Mouse (Mus musculus) CH12.LX (cell line): Measurements from ENCODE around the gene Tmem184a. TPM values are rescaled to one million over a fixed set of nuclear protein-coding genes. Genes with fewer than 3 reads are reported as not detected.

ENCODE experiments used
- DNase-seq: peaks from one replicate; pipeline ENCODE4 v3.0.0-alpha.2; 2013; ENCODE audit errors: extremely low read depth
- H3K27ac ChIP-seq: 2 replicates; pipeline ENCODE4 v1.5.1; 2012; ENCODE audit warnings: low read depth, mild to moderate bottlenecking, control low read depth, moderate library complexity; ENCODE audit not compliant: insufficient read depth
- H3K27me3 ChIP-seq: replicated peaks from 2 replicates; pipeline ENCODE3; 2012; ENCODE audit warnings: inconsistent platforms
- H3K36me3 ChIP-seq, 2 experiments: replicated peaks in 1 of 2; 2 replicates each; pipeline versions ENCODE3 to v1.6.1; 2012; ENCODE audit warnings: inconsistent platforms in 1 of 2, low read length in 1 of 2, mild to moderate bottlenecking in 1 of 2, mixed read lengths in 1 of 2, moderate library complexity in 1 of 2; ENCODE audit not compliant: control insufficient read depth in 1 of 2, insufficient read depth in 1 of 2
- H3K4me1 ChIP-seq, 2 experiments: 2 replicates each; pipeline ENCODE4 v1.6.1; 2012; ENCODE audit warnings: inconsistent platforms in 1 of 2, moderate library complexity in 1 of 2; ENCODE audit not compliant: insufficient read depth in 2 of 2, control insufficient read depth in 1 of 2
- H3K4me2 ChIP-seq: 2 replicates; pipeline ENCODE4 v1.6.1; 2012; ENCODE audit warnings: low read depth, mild to moderate bottlenecking, control low read depth; ENCODE audit not compliant: poor library complexity, insufficient read depth, severe bottlenecking
- H3K4me3 ChIP-seq, 3 experiments: fragments of 150-350 bp in 1 of 3; sonication (generic) in 1 of 3; replicated peaks in 1 of 3; 2 replicates each; pipeline versions ENCODE3 to v1.5.1; 2011 to 2012; ENCODE audit warnings: low read depth in 2 of 3, low read length in 2 of 3, mild to moderate bottlenecking in 2 of 3, moderate library complexity in 2 of 3, control low read depth in 1 of 3, improper control_type of control experiment in 1 of 3, inconsistent platforms in 1 of 3, mixed read lengths in 1 of 3; ENCODE audit not compliant: poor library complexity in 1 of 3
- H3K79me2 ChIP-seq: replicated peaks from 2 replicates; pipeline ENCODE4 v1.6.1; 2012; ENCODE audit warnings: mild to moderate bottlenecking, moderate library complexity; ENCODE audit not compliant: control insufficient read depth, poor library complexity, insufficient read depth, severe bottlenecking; ENCODE audit errors: extremely low read depth
- H3K9ac ChIP-seq: 2 replicates; pipeline ENCODE4 v1.6.1; 2012; ENCODE audit warnings: low read depth, mild to moderate bottlenecking, control low read depth, moderate library complexity; ENCODE audit not compliant: insufficient read depth
- H3K9me3 ChIP-seq: replicated peaks from 2 replicates; pipeline ENCODE3; 2012; ENCODE audit warnings: low read length, inconsistent platforms, mixed read lengths
- BHLHE40 ChIP-seq: IDR thresholded peaks from 2 replicates; pipeline ENCODE4 v1.6.1; 2011; ENCODE audit warnings: mild to moderate bottlenecking, low read depth, low read length, improper control_type of control experiment
- CHD1 ChIP-seq: IDR thresholded peaks from 2 replicates; pipeline ENCODE4 v1.6.1; 2012; ENCODE audit warnings: low read depth, low read length, improper control_type of control experiment, inconsistent platforms
- CHD2 ChIP-seq: IDR thresholded peaks from 2 replicates; pipeline ENCODE4 v1.6.1; 2011; ENCODE audit warnings: low read length, improper control_type of control experiment
- CTCF ChIP-seq, 2 experiments: IDR thresholded peaks in 1 of 2; conservative IDR thresholded peaks in 1 of 2; 2 replicates each; pipeline ENCODE4 v1.5.1; 2011 to 2012; ENCODE audit warnings: low read depth in 2 of 2, low read length in 2 of 2, improper control_type of control experiment in 1 of 2, inconsistent platforms in 1 of 2, mild to moderate bottlenecking in 1 of 2, moderate library complexity in 1 of 2
- E2F4 ChIP-seq: IDR thresholded peaks from 2 replicates; pipeline ENCODE4 v1.6.1; 2011; ENCODE audit warnings: low read depth, low read length, improper control_type of control experiment; ENCODE audit not compliant: insufficient replicate concordance
- ELF1 ChIP-seq: IDR thresholded peaks from 2 replicates; pipeline ENCODE4 v1.6.1; 2014; ENCODE audit warnings: low read depth, mild to moderate bottlenecking, inconsistent platforms, low read length, improper control_type of control experiment
- EP300 ChIP-seq: IDR thresholded peaks from 2 replicates; pipeline ENCODE4 v1.6.1; 2011; ENCODE audit warnings: low read length, improper control_type of control experiment
- GABPA ChIP-seq: IDR thresholded peaks from 2 replicates; pipeline ENCODE4 v1.6.1; 2012; ENCODE audit warnings: low read depth, low read length, improper control_type of control experiment, inconsistent platforms; ENCODE audit not compliant: insufficient replicate concordance
- HCFC1 ChIP-seq: IDR thresholded peaks from 2 replicates; pipeline ENCODE4 v1.6.1; 2012; ENCODE audit warnings: low read depth, mild to moderate bottlenecking, inconsistent platforms, low read length, improper control_type of control experiment
- IRF4 ChIP-seq: IDR thresholded peaks from 2 replicates; pipeline ENCODE4 v1.6.1; 2014; ENCODE audit warnings: low read depth, mild to moderate bottlenecking, inconsistent platforms, low read length, improper control_type of control experiment
- JUND ChIP-seq: conservative IDR thresholded peaks from 2 replicates; pipeline ENCODE4 v1.6.1; 2011; ENCODE audit warnings: low read depth, low read length, improper control_type of control experiment
- KAT2A ChIP-seq: IDR thresholded peaks from 2 replicates; pipeline ENCODE4 v1.6.1; 2012; ENCODE audit warnings: low read length, improper control_type of control experiment, inconsistent platforms; ENCODE audit not compliant: insufficient replicate concordance
- MAFK ChIP-seq: IDR thresholded peaks from 2 replicates; pipeline ENCODE4 v1.6.1; 2011; ENCODE audit warnings: low read length, improper control_type of control experiment; ENCODE audit not compliant: insufficient replicate concordance
- MAX ChIP-seq: IDR thresholded peaks from 2 replicates; pipeline ENCODE4 v1.6.1; 2011; ENCODE audit warnings: low read length, improper control_type of control experiment
- MXI1 ChIP-seq: IDR thresholded peaks from 2 replicates; pipeline ENCODE4 v1.6.1; 2011; ENCODE audit warnings: mild to moderate bottlenecking, low read depth, low read length, improper control_type of control experiment
- MYC ChIP-seq: IDR thresholded peaks from 2 replicates; pipeline ENCODE4 v1.6.1; 2011; ENCODE audit warnings: low read depth, mild to moderate bottlenecking, improper control_type of control experiment, low read length
- NELFE ChIP-seq: IDR thresholded peaks from 2 replicates; pipeline ENCODE4 v1.6.1; 2011; ENCODE audit warnings: low read depth, low read length, improper control_type of control experiment
- NRF1 ChIP-seq: IDR thresholded peaks from 2 replicates; pipeline ENCODE4 v1.6.1; 2014; ENCODE audit warnings: low read depth, mild to moderate bottlenecking, inconsistent platforms, low read length, improper control_type of control experiment, moderate library complexity
- PAX5 ChIP-seq: IDR thresholded peaks from 2 replicates; pipeline ENCODE4 v1.6.1; 2012; ENCODE audit warnings: low read length, inconsistent platforms, mixed read lengths
- POLR2A ChIP-seq: IDR thresholded peaks from 2 replicates; pipeline ENCODE4 v1.6.1; 2011; ENCODE audit warnings: low read depth, mild to moderate bottlenecking, improper control_type of control experiment, low read length
- POLR2AphosphoS2 ChIP-seq: IDR thresholded peaks from 2 replicates; pipeline ENCODE4 v1.6.1; 2011; ENCODE audit warnings: low read depth, low read length, improper control_type of control experiment
- RAD21 ChIP-seq: IDR thresholded peaks from 2 replicates; pipeline ENCODE4 v1.6.1; 2011; ENCODE audit warnings: low read depth, mild to moderate bottlenecking, low read length, improper control_type of control experiment, moderate library complexity
- RCOR1 ChIP-seq: conservative IDR thresholded peaks from 2 replicates; pipeline ENCODE4 v1.6.1; 2012; ENCODE audit warnings: low read depth, mild to moderate bottlenecking, inconsistent platforms, low read length, improper control_type of control experiment
- SIN3A ChIP-seq: IDR thresholded peaks from 2 replicates; pipeline ENCODE4 v1.6.1; 2012; ENCODE audit warnings: low read length, improper control_type of control experiment, inconsistent platforms
- TCF12 ChIP-seq: IDR thresholded peaks from 2 replicates; pipeline ENCODE4 v1.6.1; 2014; ENCODE audit warnings: low read depth, mild to moderate bottlenecking, inconsistent platforms, low read length, improper control_type of control experiment
- UBTF ChIP-seq: IDR thresholded peaks from 2 replicates; pipeline ENCODE4 v1.6.1; 2012; ENCODE audit warnings: low read depth, mild to moderate bottlenecking, inconsistent platforms, low read length, improper control_type of control experiment, moderate library complexity
- USF1 ChIP-seq: IDR thresholded peaks from 2 replicates; pipeline ENCODE4 v1.6.1; 2014; ENCODE audit warnings: low read depth, mild to moderate bottlenecking, inconsistent platforms, low read length, improper control_type of control experiment
- USF2 ChIP-seq: conservative IDR thresholded peaks from 2 replicates; pipeline ENCODE4 v1.6.1; 2011; ENCODE audit warnings: low read depth, low read length, improper control_type of control experiment
- ZC3H11A ChIP-seq: IDR thresholded peaks from 2 replicates; pipeline ENCODE4 v1.6.1; 2012; ENCODE audit warnings: low read depth, mild to moderate bottlenecking, inconsistent platforms, low read length, improper control_type of control experiment
- ZKSCAN1 ChIP-seq: IDR thresholded peaks from 2 replicates; pipeline ENCODE4 v1.6.1; 2012; ENCODE audit warnings: low read depth, inconsistent platforms, low read length, improper control_type of control experiment, borderline replicate concordance
- ZMIZ1 ChIP-seq: IDR thresholded peaks from 2 replicates; pipeline ENCODE4 v1.6.1; 2012; ENCODE audit warnings: low read depth, mild to moderate bottlenecking, inconsistent platforms, low read length, improper control_type of control experiment
- ZNF384 ChIP-seq: IDR thresholded peaks from 2 replicates; pipeline ENCODE4 v1.6.1; 2012; ENCODE audit warnings: low read depth, low read length, improper control_type of control experiment, inconsistent platforms
- dilution Hi-C: fragments of 300-500 bp; cut with MboI; formaldehyde crosslinking; loops from 2 replicates; pipeline ENCODE4 v1.14.3; 2020; ENCODE audit warnings: low sequenced_read_pairs; ENCODE audit not compliant: extremely low pct_unique_long_range_greater_than_20kb, extremely low pct_ligation_motif_present
- in situ Hi-C: fragments of 300-500 bp; cut with MboI; formaldehyde crosslinking; loops from 3 replicates; pipeline ENCODE4 v1.14.3; 2019; ENCODE audit warnings: low sequenced_read_pairs, low pct_ligation_motif_present, low pct_unique_long_range_greater_than_20kb, mixed read lengths
- polyA plus RNA-seq: library from polyadenylated mRNA; unstranded; fragments of >175 nt; gene quantifications from 2 replicates; pipeline ENCODE4 v1.2.1, GENCODE M21; 2012; ENCODE audit warnings: low read depth; ENCODE audit not compliant: insufficient read length
- total RNA-seq, 2 experiments: library from RNA; depleted of rRNA; stranded (reverse); fragments of 300-350 nt in 1 of 2; fragments of >200 nt in 1 of 2; gene quantifications; 2 replicates each; pipeline ENCODE4 v1.2.3; 2012 to 2014

Gene Tmem184a
- total and polyA plus RNA-seq, 3 experiments: 0.16 to 0.20 TPM; not detected in 1

DNA sequence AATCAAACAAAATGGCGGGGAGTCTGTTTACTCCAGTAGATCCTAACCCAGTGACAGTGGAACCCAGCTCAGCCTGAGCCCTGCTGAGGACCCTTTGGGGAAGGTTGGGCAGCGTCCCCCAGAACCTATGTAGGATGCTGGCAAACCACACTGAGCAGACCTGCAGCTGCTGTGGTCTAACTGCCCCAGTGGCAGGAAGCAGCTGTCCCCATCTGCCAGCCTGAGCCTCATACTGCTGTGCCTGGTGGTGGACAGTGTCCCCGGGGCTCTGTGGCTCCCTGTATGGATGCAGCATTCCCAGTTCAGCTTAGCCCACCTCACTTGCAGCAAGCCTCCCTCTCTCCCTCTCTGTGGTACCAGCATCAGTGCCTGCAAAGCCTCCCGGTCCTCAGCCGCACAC, 42.8 kb downstream of the Tmem184a start:
- no peak for DNase-seq
- dilution Hi-C loops: no loop called here
- no peaks in the 10 kb centered on the region for H3K27me3 ChIP-seq
- H3K4me3 ChIP-seq: no peak overlapping the region
- H3K4me1 ChIP-seq: peaks cover 9 to 34% of the 10 kb centered on the region in 2 experiments
- no peaks in the 10 kb centered on the region for H3K9me3 ChIP-seq
- H3K27ac ChIP-seq: no peak overlapping the region
- H3K4me2 ChIP-seq: no peak overlapping the region
- H3K79me2 ChIP-seq: peaks cover 14% of the 10 kb centered on the region; the same call in 1 of the 2 replicates
- no peak overlapping the region for H3K9ac ChIP-seq
- TF ChIP-seq CHD2 (no peak), E2F4 (no peak)
- in situ Hi-C loops: no loop called here
- peaks cover 18 to 21% of the 10 kb centered on the region in 2 experiments for H3K36me3 ChIP-seq

DNA sequence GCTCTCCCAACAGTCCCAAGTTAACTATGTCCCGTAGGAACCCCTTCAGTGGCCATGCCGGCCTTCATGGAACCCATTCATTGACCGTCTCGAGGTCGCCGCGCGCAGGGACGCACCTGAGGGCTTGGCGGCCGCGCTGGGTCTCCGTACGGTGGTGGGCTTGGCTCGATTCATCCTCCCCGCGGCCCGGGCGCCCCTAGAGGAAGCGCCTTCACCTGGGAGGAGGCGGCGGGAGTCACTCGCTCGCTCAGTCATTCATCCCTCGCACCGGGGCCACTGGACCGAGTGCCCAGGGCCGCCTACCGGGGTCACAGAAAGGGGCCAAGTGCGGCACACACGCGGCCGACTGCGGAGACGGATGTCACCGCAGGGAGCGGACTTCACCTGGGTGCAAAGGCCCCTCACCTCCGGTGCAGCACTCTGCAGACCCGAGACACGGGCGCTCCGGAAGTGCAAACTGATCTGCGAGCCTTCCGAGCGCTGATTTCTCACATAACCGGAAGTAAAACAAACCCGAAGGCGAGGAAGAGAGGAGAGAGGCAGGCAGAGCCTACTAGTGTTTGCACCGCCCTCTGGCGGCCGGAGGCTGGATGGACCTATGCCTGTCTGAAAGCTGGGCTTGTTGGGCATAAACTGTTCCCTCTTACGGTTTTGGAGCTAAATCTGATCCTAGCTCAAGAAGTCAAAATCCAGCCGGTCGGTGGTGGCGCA, 44.3 kb downstream of the Tmem184a start, which contains the start of gene Ints1:
TSS of gene Ints1 (minus strand) at position 459 of the 711 bp plus-strand sequence.
- Histone ChIP-seq H3K9me3 (no peaks in the 10 kb centered on the region), H3K36me3 (peaks cover 34 to 37% of the 10 kb centered on the region in 2 experiments), H3K27ac (no peak within 1 kb of the TSS), H3K9ac (peak within 1 kb of the TSS; percentile 70), H3K4me2 (peak within 1 kb of the TSS; percentile 39; the same call in 1 of the 2 replicates), H3K4me1 (peaks cover 9 to 27% of the 10 kb centered on the region in 2 experiments), H3K4me3 (peak within 1 kb of the TSS; percentile 84 to 95 (median 92)), H3K27me3 (no peaks in the 10 kb centered on the region), H3K79me2 (peaks cover 14% of the 10 kb centered on the region; the same call in 1 of the 2 replicates)
- DNase-seq: peak; percentile 96
- in situ Hi-C loops (no loop called here), dilution Hi-C loops (no loop called here)
- TF ChIP-seq ZC3H11A (no peak), NRF1 (no peak), USF2 (no peak), HCFC1 (peak; percentile 97), IRF4 (0 out of 2 replicates have a peak, but pooled peaks have one; percentile 53), PAX5 (no peak), JUND (0 out of 2 replicates have a peak, but pooled peaks have one; percentile 23), ELF1 (peak; percentile 89), POLR2AphosphoS2 (no peak), USF1 (no peak), CTCF (conservative IDR thresholded peaks at IDR 0.05 in 1 of 2, IDR thresholded peaks at IDR 0.05 in 1 of 2; ENCODE audit: low read depth in 2 of 2, low read length in 2 of 2) (peak; percentile 74 to 88), E2F4 (no peak), CHD2 (peak; percentile 89), ZMIZ1 (0 out of 2 replicates have a peak, but pooled peaks have one; percentile 21), SIN3A (peak; percentile 95), MAX (peak; percentile 65), ZKSCAN1 (no peak), NELFE (peak; percentile 90), CHD1 (no peak), POLR2A (peak; percentile 90), ZNF384 (no peak), RCOR1 (no peak), MXI1 (no peak; the same call in 1 of the 2 replicates), TCF12 (peak; percentile 86), GABPA (peak; percentile 96), KAT2A (peak; percentile 94; the same call in 1 of the 2 replicates), UBTF (no peak), MAFK (no peak), MYC (0 out of 2 replicates have a peak, but pooled peaks have one; percentile 45), EP300 (no peak), RAD21 (no peak), BHLHE40 (0 out of 2 replicates have a peak, but pooled peaks have one; percentile 29)
